Mouse (Mus musculus): Measurements from ENCODE around the gene Slc7a5. TPM values are rescaled to one million over a fixed set of nuclear protein-coding genes. Genes with fewer than 3 reads are reported as not detected.

Slc7a5 gene
- polyA plus RNA-seq, 1 experiment, result 11.0 TPM

DNA sequence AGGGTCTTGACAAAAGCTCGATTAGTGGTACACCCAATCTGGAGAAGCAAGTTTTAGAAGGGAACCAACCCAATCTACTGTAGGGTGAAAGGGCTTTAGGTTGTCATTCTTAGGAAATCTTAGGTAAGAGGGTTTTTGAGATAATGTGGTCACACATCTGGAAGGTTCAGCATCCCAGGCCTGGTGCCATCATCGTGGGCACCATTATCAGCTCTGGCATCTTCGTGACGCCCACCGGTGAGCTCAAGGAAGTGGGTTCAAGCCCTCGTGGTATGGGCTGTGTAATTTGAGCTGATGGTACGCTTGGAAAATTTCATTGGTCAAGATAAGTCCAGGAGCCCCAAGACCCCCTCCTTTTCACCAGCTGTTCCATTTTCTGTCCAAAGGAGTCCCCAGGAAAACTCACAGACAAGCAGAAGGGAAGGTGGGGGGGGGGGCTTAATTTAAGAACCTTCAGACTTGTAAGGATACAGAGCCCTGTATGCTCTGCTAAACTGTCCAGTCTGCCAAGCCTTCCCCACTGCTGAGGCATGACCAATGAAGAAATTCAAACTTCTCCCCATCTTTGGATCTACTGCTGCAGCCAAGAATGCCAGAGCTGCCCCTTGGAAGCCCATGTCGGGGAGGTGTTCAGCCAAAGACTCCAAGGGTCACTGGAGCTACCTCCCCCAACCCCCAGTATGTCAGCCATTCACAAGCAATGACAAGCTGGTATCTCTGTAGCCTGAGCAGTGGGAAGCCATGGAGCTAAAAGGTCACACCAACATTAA, 1.1 kb upstream of the Slc7a5 start:
- no peak for DNase-seq (ENCODE audit: low spot score)

DNA sequence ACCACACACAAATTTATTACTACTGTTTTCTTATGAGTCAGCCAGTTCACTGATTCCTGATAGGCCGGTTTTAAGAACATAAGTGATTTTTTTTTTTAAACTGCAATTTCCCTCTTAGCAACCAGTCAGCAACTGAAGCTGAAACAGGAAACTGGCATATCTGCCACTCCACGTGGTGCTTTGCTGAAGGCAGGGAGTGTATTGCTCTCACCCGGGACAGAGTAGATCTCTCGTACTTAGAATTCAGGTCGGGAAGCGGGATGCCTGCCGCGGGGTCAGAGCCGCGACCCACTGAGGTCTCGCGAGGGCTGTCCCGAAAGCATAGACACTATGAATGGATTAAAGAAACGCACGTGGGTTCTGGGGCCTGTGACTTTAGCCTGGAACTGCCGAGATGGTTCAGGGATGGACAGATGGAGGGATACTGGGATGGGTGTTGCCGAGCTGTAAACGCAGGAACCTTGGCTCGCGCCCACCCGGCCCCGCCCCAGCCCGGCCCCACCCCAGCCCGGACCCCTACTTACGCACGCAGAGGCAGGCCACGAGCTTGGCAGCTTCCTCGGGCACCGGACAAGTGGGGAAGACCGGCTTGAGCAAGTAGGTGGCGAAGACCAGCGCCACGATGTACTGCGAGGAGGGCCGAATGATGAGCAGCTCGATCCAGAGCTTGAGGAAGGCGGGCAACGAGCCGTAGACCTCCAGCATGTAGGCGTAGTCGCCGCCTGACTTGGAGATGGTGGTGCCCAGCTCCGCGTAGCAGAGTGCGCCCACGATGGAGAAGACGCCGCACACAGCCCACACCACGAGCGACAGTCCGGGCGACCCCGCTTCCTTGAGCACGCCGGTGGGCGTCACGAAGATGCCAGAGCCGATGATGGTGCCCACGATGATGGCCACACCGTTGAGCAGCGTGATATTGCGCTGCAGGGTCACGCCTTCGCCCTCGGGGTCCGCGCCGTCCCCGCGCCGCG, 667 bp downstream of the Slc7a5 start:
- DNase-seq (ENCODE audit: low spot score), result no peak

DNA sequence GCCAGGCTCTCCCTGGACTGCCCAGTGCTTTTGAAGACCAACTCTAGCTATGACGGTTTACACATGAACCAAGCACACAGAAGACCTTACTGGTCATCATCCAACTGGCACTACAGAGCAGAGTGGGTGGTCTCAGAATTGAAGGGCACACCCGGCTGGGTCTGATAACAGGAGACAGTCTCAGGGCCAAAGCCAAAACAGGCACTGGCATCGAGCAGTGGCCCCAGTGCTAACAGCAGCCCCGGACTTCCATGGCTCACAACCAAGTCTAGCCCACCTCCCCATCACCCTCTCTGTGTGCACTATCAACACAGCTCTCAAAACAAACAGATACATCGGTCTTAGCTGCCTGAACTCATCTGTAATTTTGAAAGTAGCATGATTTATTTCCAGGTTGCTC, 1.6 kb downstream of the Slc7a5 start:
- no peak for DNase-seq (ENCODE audit: low spot score)

DNA sequence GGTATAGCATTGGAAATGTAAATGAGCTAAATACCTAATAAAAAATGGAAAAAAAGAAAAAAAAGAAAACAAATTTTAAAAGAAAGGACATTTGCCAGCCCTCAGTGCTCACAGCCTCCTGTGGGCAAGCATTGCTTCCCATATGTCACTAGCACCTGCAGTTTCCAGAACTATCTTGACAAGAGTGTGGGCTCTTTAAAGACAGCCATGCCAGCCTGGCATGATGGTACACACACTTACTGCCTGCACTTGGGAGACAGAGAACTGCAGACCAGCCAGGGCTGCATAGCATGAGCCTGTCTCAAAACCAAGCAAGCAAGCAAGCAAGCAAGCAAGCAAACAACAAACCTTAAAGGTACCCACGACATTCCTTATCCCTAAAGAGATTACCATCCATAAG, 2.1 kb downstream of the Slc7a5 start:
- DNase-seq (ENCODE audit: low spot score), result no peak

DNA sequence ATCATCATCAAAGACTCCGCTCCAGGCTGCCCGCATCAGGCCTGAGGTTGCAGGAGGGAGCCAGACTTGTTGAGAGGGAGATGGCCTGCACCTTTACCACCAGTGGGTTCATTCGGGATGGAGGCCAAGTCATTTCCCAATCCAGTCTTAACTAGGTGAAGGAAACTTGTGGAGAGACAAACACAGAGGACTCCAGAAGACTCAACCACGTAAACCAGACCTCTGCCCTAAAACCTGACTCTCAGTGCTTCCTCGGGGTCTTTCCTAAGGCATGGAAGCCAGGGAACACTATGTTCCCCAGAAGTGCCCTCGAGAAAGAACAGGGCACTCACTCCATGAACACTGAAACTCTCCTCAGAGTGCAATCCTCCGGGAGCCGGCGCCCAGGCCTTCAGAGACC, 2.5 kb downstream of the Slc7a5 start:
- DNase-seq (ENCODE audit: low spot score), result no peak

DNA sequence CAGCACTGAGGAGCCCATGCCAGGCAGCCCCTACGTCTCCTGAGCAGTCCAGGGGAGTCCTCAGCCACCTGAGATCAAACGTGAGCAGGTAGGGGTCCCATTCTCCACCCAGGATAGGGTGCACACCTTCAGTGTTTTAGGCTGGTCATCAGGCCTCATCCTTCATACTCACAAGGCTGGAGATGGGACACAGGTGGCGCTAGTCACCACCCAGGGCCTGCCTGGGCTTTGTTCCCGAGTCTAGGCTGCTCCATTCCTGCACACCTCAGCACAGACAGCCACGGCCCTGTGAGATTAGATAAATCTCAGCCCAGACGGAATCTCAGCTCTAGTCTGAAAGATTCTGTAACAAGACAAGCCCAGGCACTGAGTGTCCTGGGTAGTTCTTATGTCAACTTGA, 3.5 kb downstream of the Slc7a5 start:
- no peak for DNase-seq (ENCODE audit: low spot score)

DNA sequence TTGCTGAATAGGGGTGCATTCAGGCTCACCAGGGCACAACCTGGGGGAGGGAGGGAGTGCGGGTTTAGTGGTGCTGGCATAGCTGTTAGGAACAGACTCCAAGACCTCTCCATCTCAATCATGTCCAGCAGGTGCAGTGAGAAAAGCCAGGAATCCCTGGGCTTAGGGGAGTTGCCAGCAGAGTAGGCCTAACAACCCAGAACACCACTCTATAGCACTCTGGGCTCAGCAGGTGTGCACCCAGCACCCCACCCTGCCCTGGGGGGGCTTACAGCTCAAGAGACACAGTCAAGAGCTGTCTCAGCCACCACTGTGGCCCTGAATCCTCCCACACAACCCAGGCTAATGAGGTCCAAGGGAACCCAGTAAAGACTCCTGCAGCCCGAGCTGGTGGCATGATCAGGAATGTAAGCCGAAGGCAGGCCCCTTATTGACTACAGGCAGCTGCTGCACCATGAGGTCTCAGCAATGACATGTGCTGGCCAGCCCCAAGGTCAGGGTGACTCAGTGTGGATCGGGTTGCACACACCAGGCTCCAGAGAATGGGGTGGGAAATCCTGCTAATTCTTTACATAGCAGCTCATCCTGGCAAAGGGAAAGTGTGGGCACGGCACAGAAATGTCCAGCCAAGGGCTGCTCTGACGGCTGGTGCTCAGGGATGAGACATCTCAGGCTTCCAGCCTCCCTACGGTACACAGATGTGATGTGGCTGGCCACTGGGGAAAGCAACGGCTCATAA, 5.8 kb downstream of the Slc7a5 start:
- DNase-seq (ENCODE audit: low spot score), result no peak

DNA sequence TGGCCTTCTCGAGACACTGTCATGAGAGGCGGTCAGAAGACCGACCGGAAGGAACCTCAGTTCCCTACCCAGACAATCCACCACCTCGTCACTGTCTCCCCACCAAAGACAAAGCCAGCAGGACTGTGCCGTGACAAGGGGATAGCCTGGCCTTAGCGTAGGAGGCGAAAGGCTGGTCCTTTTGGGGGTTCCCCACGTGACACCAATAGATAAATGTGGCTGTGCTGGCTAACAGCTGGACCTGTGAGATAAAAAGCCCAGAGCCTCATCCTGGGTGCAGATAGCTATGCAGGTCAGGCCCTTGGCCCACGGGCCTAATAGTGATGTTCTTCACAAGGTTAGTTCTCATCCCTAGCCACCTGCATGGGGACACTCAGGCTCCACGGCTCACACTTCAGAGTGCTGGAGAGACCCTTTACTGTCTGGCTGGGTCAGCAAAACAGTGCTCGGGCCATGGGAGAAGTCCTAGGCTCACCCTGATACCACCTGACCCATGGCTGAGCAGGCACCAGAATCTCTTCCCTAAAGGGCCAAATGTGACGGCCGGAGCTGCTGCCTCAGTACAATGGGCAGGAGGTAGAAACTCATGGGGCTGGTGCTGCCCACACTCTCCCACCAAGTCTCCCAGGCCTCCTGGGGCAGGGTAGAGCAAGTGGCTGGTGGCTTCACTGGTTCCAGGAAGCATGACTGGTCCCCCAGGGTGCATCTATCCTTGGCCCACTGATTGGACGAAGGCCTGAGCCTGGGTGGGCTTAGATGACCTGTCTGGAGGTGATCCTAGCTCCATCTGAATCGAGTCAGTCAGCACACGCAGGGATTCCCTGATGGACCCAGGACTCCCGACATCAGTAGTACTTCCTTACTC, 8.1 kb downstream of the Slc7a5 start:
- no peak for DNase-seq (ENCODE audit: low spot score)

DNA sequence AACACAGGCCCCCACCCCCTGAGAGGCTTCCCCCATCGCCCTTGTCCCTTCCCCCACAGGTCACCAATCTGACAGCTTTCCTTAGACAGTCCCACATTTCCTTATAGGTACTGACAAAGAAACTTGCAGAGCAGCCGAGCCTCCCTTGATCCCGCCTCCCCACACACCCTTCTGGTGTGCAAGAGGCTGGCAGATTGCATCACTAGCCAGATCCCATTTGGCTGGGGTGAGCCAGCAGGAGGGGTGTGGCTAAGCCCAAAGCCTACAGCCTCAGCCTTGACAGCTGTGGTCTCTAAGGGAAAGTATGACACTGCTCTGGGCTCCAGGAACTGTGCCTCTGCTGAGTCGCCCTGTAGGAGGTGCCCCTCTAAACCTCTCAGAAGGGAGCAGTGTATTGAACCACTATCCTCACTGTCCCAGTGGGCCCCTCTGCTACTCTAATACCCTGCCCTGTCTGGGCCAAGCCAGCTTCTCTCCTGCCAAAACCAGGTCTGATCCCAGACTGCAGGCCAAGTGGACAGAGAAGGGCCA, 9.0 kb downstream of the Slc7a5 start:
- peak; percentile 47 for DNase-seq (ENCODE audit: low spot score)

DNA sequence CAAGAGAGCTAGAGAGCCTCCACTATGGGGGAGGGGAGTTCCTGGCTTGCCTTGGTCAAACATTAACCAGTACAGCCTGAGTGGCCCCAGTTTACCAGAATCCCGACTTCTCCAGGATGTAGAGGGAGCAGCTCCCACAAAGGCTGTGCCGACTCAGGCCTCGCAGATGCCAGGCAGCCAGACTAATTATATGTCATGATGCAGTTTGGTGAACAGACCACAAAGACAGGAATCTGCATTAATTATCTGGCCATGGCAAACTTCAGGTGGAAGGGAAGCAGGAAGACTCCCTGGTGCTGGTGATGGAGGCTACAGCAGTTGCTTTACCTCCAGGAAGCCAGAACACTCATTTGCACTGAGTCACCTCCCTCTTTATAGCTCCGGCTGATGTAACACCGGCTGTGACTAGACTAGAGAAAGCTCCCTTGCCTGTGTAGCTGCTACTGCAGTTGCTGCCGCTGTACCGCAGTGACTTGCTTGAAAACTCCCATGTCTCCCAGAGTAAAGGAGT, 9.6 kb downstream of the Slc7a5 start:
- DNase-seq (ENCODE audit: low spot score), result peak; percentile 31

DNA sequence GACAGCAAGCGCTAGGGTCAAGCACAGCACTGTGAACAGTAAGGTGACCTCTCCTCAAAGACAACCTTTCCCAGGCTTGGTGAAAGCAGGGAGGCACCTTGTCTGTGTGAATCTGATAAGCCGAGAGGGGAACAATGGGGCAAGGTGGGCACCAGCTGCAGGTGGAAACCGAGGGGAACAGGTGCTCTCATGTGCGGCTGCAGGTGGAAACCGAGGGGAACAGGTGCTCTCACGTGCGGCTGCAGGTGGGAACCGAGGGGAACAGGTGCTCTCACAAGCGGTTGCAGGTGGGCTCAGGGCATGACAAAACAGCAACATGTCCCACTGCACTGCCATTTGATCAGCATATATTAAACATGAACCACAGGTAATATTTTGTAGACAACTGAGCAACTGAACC, 10.3 kb downstream of the Slc7a5 start:
- DNase-seq (ENCODE audit: low spot score), result no peak

DNA sequence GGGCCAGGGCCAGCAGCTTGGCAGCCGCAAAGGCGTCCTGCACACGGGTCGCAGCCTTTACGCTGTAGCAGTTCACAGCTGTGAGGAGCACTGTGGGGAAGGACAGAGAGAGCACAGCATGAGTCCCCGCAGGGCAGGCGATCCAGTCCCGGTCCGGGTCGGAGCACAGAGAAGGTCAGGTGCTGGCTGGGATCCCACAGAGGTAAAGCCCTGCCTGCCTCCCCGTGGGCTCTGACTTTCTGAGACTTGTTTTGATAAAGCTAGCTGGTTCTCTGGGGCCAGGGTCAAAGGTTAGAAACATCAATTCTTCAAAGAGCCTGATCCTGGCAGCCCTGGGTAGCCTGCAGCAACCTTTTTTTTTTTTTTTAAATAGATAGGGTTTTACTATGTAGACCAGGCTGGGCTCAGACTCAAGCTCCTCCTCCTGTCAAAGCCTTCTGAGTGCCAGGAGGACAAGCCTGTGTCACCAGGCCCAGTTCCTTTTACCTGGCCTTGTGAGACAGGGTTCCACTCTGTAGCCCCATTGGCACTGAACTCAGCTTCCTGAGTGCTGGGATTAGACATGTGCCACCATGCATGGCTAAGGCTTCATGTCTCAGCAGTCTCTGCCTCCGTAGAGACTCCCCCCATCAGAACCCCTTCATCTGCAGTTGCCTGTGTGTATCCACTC, 10.9 kb downstream of the Slc7a5 start:
- no peak for DNase-seq (ENCODE audit: low spot score)

DNA sequence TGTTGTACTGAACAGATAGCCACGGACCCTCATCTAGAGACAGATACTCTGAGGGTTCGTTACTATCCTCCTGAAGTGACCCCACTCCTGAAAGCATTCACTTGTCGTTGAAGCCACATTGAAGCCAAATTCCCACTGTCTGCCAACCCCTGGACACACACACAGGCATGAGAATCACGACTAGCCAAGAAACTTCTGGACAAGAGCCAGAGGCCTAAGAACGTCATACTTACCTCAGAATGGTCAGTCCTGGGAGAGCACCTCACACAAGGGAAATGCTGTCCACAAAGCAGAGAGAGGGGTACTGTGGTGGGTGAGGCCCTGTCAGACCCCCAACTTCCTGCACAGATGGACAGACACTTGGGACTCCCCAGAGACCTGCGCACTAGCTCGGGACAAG, 11.6 kb downstream of the Slc7a5 start:
- DNase-seq (ENCODE audit: low spot score), result no peak

DNA sequence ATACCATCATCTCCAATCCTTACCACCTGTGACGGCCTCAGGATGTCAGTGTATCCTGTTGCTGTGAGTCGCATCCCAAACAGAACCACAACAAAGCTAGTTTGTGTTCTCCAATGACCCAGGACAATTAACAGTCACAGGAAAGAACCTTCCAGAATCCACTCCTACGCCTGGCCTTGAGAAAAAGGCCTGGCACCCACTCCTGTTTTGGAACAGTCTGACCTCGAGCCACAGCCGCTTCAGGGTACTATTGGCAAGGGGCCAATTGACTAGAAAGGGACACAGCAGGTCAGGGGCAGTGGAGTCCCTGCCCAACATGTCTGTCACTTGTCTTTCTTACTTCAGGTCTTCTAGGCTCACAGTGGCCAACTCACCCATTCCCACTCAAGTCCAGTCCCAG, 14.6 kb downstream of the Slc7a5 start:
- no peak for DNase-seq (ENCODE audit: low spot score)

DNA sequence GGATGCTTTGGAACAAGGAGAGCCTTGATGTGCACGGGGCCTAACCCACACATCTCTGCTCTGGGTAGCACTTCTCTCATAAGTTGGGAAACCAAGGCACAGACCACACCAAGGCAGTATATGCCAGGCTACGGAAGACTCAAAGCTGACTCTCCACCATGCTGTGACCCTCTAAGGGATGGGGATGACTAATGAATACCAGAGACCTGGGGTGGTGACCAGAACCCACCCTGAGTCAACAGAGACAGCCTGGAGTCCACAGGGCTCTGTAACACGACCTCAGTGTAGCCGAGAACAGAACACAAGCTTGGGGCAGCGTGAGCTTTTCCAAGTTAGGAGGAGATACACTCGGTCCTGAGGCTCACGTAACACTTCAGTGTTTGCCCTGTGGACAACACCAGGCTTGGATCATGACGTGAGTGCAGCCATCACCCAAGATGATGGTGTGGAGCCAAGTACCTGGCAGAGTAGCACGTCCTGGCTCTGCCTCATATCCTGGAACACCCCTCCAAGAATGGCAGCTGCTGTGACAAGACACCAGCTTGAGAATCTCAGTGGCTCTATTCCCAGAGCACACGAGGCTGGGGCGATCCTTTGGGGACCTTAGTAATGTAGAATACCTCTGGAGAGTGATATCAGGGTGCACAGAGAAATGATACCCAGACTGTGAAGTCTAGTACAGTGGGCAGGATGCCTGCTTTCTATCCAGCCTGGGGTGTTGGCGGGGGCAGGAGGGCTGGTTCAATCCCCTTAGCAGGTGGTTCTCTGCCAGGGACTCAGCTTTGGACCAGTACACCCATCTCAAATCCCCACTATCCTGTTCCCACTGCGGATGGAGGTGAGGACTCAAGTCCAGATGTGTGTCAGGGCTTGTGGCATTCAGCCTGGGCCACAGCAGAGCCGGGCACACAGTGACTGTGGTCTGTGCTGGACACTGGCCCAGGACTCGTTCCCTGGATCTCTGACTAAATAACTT, 17.4 kb downstream of the Slc7a5 start:
- DNase-seq (ENCODE audit: low spot score), result no peak

DNA sequence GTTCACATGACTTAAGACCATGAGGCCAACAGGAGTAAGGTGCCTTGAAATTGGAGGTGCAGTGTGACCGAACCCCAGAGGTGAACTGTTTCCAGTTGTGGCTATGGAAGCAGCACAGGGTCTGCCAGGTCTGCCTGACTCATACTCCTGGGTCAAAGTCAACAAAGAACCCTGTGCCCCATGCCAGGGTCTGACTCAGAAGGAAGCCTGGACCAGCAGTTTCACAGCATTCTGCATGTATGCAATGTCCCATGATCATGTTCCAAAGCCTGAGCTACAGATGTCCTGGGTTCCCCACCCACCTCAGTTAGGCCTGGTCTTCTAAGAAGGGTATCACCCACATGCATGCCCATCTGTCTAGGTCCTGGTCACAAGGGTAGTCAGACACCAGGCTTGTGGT, 18.2 kb downstream of the Slc7a5 start:
- no peak for DNase-seq (ENCODE audit: low spot score)

DNA sequence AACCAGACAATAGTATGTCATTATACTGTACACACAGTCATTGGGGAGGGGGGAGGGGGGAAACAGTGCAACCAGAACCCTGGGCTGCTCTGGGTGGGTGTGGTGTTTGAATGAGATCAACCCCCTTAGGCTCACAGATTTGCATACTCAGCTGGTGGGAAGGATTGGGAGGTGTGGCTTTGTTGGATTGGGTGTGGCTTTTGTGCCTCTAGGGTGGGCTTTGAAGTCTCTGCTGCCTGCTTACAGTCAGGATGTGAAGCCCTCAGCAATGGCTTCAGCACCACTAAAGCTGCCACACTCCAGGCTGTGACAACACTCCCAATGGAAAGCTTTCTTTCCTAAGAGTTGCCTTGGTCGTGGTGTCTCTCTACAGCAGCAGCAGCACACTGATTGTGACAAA, 19.9 kb downstream of the Slc7a5 start:
- DNase-seq (ENCODE audit: low spot score), result no peak

DNA sequence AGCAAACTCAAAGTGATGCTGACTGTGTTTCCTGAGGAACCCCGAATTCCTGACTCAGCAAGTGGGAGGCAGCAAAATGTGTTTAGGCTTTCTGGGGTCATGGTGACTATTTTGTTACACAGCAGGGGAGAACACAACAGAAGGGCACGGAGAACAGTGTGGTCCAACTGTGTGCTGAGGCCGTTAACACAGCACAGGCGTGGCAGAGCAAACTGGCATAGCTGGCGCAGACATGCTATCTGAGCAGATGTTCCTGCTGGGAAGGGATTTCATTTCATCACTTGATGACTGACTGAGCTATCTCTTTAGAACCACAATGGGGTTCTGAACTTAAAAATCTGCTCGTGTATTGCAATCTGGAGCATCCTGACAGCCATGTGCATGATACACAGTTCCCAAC, 22.1 kb downstream of the Slc7a5 start:
- no peak for DNase-seq (ENCODE audit: low spot score)

DNA sequence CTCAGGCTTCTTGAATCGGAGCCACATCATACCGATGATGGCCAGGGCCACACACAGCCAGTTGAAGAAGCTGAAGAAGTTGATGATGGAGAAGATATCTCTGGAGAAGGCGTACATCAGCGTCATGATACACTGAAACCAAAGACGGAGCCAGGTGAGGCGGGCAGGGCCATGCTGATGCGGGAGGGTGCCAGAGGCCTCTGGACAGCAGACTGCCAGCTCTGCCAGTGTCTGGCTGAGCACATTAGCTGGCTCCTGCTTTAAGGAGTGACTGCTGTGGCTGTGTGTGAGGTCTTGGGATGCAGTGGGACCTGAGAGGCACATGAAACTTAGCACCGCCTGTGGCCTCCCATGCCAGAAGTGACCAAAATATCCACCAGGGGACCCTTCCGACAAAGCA, 22.5 kb downstream of the Slc7a5 start:
- no peak for DNase-seq (ENCODE audit: low spot score)
